Mouse (Mus musculus) C2C12 (cell line): ENCODE data around the gene Fem1b.

Source experiments
- CTCF ChIP-seq: IDR thresholded peaks from one replicate; pipeline ENCODE4 v1.5.1; 2011; ENCODE audit not compliant: control insufficient read depth, insufficient read depth, insufficient read length
- MAX ChIP-seq: IDR thresholded peaks from one replicate; pipeline ENCODE4 v1.6.1; 2011; ENCODE audit warnings: mild to moderate bottlenecking, control low read depth
- USF1 ChIP-seq: IDR thresholded peaks from one replicate; pipeline ENCODE4 v1.6.1; 2011; ENCODE audit warnings: low read depth, mild to moderate bottlenecking, control low read depth, moderate library complexity

DNA sequence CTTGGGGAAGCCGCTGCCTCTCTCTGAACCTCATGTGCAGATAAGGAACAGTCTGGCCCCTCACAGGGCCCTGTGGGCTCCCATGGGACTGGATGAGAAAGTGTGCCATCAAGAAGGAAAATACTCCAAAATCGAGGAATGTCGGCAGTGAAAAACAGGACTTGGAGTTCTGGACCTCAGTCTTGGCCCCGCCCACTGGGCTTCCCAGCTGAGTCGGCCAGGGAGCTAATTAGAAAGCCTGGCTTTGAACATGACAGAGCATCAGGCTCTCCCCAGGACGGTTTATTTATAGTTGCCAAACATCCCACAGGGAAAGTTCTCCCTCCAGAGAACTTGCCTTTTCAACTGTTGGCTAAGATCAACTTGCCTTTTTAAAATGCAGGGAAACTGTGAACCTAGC is 62.1 kb downstream of the Fem1b start:
- TF ChIP-seq CTCF (no peak), USF1 (no peak), MAX (no peak)
